Mouse (Mus musculus): ENCODE data around the gene Slc9a9. TPM values are rescaled to one million over a fixed set of nuclear protein-coding genes. Genes with fewer than 3 reads are reported as not detected.

Gene Slc9a9
- polyA plus RNA-seq, 1 experiment from 2014 or later, result 5.0 TPM

- TF ChIP-seq CTCF (IDR thresholded peaks at IDR 0.05; ENCODE audit: low read depth), result no peak
- Histone ChIP-seq H3K27me3 (ENCODE audit: insufficient read depth, low read length) (no peaks in the 10 kb centered on the region), H3K9me3 (ENCODE audit: low read depth, low read length) (no peaks in the 10 kb centered on the region), H3K9ac (no peak overlapping the region), H3K4me3 (ENCODE audit: low read depth, low read length) (no peak overlapping the region), H3K4me2 (no peak overlapping the region; the same call in 1 of the 2 replicates), H3K27ac (ENCODE audit: low read depth) (peak overlapping the region; percentile 36; the same call in 1 of the 2 replicates), H3K4me1 (ENCODE audit: insufficient read depth) (peaks cover 4% of the 10 kb centered on the region; the same call in 1 of the 2 replicates), H3K36me3 (ENCODE audit: insufficient read depth) (no peaks in the 10 kb centered on the region)
- ATAC-seq (ENCODE audit: insufficient read depth) (peak; percentile 78), DNase-seq (peak; percentile 87)
- WGBS, result 33% methylated on average over 10 of the region's 10 CpGs
Observed at GRCm38 (mm10) chr9:95279590-95280344, 610.1 kb downstream of the Slc9a9 start.

Small RNA genes lying within 50 kb of the gene (microRNA-seq; reads per million reads assigned to microRNA genes)
- 0.95 reads per million for gene Mir7656 (ENCODE audit: borderline number of aligned reads)

Other genes starting within 250 kb of the Slc9a9 start
- gene 1190002N15Rik, start 131.8 kb upstream of the Slc9a9 start, polyA plus RNA-seq (2014; fragmentation: Nextera tagmentation; extraction: Ambion mirVana), result 35.5 and 37.6 TPM in 2 replicates